Mouse (Mus musculus) MEL (cell line): ENCODE results near the gene Hbq1b. TPM values are rescaled to one million over a fixed set of nuclear protein-coding genes. Genes with fewer than 3 reads are reported as not detected.
A peak's percentile ranks its signal among the peaks of the same experiment; 100 is the strongest.

ENCODE experiments used
- DNase-seq: peaks from one replicate; pipeline ENCODE4 v3.0.0; 2011; ENCODE audit warnings: low read depth, low spot score
- H3K27ac ChIP-seq: 2 replicates; pipeline ENCODE4 v1.5.1; 2012; ENCODE audit warnings: low read depth, mild to moderate bottlenecking, control low read depth, low read length, moderate library complexity; ENCODE audit not compliant: control insufficient read depth
- H3K27me3 ChIP-seq, 2 experiments: fragments of 150-350 bp in 1 of 2; sonication (generic) in 1 of 2; 2 replicates each; pipeline ENCODE4 v1.6.1; 2012; ENCODE audit warnings: low read length in 2 of 2, mild to moderate bottlenecking in 2 of 2, improper control_type of control experiment in 1 of 2, moderate library complexity in 1 of 2; ENCODE audit not compliant: insufficient read depth in 2 of 2, control insufficient read depth in 1 of 2
- H3K36me3 ChIP-seq, 2 experiments: 2 replicates each; pipeline ENCODE4 v1.6.1; 2012 to 2014; ENCODE audit warnings: low read length in 2 of 2, improper control_type of control experiment in 1 of 2, inconsistent platforms in 1 of 2, mild to moderate bottlenecking in 1 of 2; ENCODE audit not compliant: insufficient read depth in 2 of 2, control insufficient read depth in 1 of 2
- H3K4me1 ChIP-seq, 2 experiments: fragments of 150-350 bp in 1 of 2; sonication (generic) in 1 of 2; 2 replicates each; pipeline ENCODE4 v1.6.1; 2012; ENCODE audit warnings: low read length in 2 of 2, improper control_type of control experiment in 1 of 2, mild to moderate bottlenecking in 1 of 2; ENCODE audit not compliant: insufficient read depth in 2 of 2, control insufficient read depth in 1 of 2
- H3K4me3 ChIP-seq, 2 experiments: fragments of 150-350 bp in 1 of 2; sonication (generic) in 1 of 2; 2 replicates each; pipeline ENCODE4 v1.5.1; 2012; ENCODE audit warnings: low read depth in 2 of 2, low read length in 2 of 2, mild to moderate bottlenecking in 2 of 2, moderate library complexity in 2 of 2, control low read depth in 1 of 2, improper control_type of control experiment in 1 of 2; ENCODE audit not compliant: control insufficient read depth in 1 of 2, insufficient read depth in 1 of 2
- H3K79me2 ChIP-seq: 2 replicates; pipeline ENCODE4 v1.6.1; 2012; ENCODE audit warnings: mild to moderate bottlenecking, low read length, moderate library complexity; ENCODE audit not compliant: control insufficient read depth, poor library complexity, insufficient read depth
- H3K9ac ChIP-seq: 2 replicates; pipeline ENCODE4 v1.6.1; 2012; ENCODE audit warnings: low read depth, mild to moderate bottlenecking, control low read depth, low read length, moderate library complexity; ENCODE audit not compliant: control insufficient read depth, poor library complexity, severe bottlenecking
- H3K9me3 ChIP-seq: fragments of 150-350 bp; sonication (generic); replicated peaks from 2 replicates; pipeline ENCODE4 v1.6.1; 2012; ENCODE audit warnings: mild to moderate bottlenecking, low read length, improper control_type of control experiment, moderate library complexity; ENCODE audit not compliant: insufficient read depth
- CTCF ChIP-seq, 3 experiments: IDR thresholded peaks in 2 of 3; conservative IDR thresholded peaks in 1 of 3; 2 replicates each; pipeline ENCODE4 v1.5.1; 2011 to 2012; ENCODE audit warnings: low read length in 3 of 3, low read depth in 2 of 3, mild to moderate bottlenecking in 2 of 3, improper control_type of control experiment in 1 of 3, inconsistent platforms in 1 of 3, mixed read lengths in 1 of 3, moderate library complexity in 1 of 3; ENCODE audit not compliant: control insufficient read depth in 1 of 3, insufficient read depth in 1 of 3, poor library complexity in 1 of 3, severe bottlenecking in 1 of 3
- E2F4 ChIP-seq: IDR thresholded peaks from 2 replicates; pipeline ENCODE4 v1.6.1; 2011; ENCODE audit warnings: low read depth, low read length, improper control_type of control experiment, borderline replicate concordance
- EP300 ChIP-seq, 2 experiments: IDR thresholded peaks; 2 replicates each; pipeline ENCODE4 v1.6.1; 2011; ENCODE audit warnings: improper control_type of control experiment in 2 of 2, low read length in 2 of 2, low read depth in 1 of 2, mild to moderate bottlenecking in 1 of 2
- GATA1 ChIP-seq: IDR thresholded peaks from 2 replicates; pipeline ENCODE4 v1.6.1; 2011; ENCODE audit warnings: low read depth, low read length, improper control_type of control experiment
- HCFC1 ChIP-seq: IDR thresholded peaks from 2 replicates; pipeline ENCODE4 v1.6.1; 2012; ENCODE audit warnings: low read depth, mild to moderate bottlenecking, inconsistent platforms, low read length, improper control_type of control experiment, moderate library complexity
- MAX ChIP-seq: IDR thresholded peaks from 2 replicates; pipeline ENCODE4 v1.6.1; 2011; ENCODE audit warnings: low read length, improper control_type of control experiment
- MYB ChIP-seq: IDR thresholded peaks from 2 replicates; pipeline ENCODE4 v1.6.1; 2011; ENCODE audit warnings: mild to moderate bottlenecking, low read depth, low read length, improper control_type of control experiment
- POLR2A ChIP-seq, 2 experiments: IDR thresholded peaks; 2 replicates each; pipeline ENCODE4 v1.6.1; 2011 to 2012; ENCODE audit warnings: low read length in 2 of 2, mild to moderate bottlenecking in 2 of 2, control low read depth in 1 of 2, improper control_type of control experiment in 1 of 2, low read depth in 1 of 2, moderate library complexity in 1 of 2; ENCODE audit not compliant: control insufficient read depth in 1 of 2, insufficient read depth in 1 of 2, poor library complexity in 1 of 2
- POLR2AphosphoS2 ChIP-seq: IDR thresholded peaks from 2 replicates; pipeline ENCODE4 v1.6.1; 2011; ENCODE audit warnings: low read length, improper control_type of control experiment
- RAD21 ChIP-seq: IDR thresholded peaks from 2 replicates; pipeline ENCODE4 v1.6.1; 2011; ENCODE audit warnings: mild to moderate bottlenecking, low read depth, low read length, improper control_type of control experiment
- SMC3 ChIP-seq: IDR thresholded peaks from 2 replicates; pipeline ENCODE4 v1.6.1; 2011; ENCODE audit warnings: low read depth, low read length, improper control_type of control experiment
- TBP ChIP-seq: IDR thresholded peaks from 2 replicates; pipeline ENCODE4 v1.8.0; 2011; ENCODE audit warnings: low read depth, low read length, improper control_type of control experiment
- TCF12 ChIP-seq: IDR thresholded peaks from 2 replicates; pipeline ENCODE4 v1.6.1; 2014; ENCODE audit warnings: low read depth, mild to moderate bottlenecking, inconsistent platforms, low read length, improper control_type of control experiment, moderate library complexity
- ZC3H11A ChIP-seq: IDR thresholded peaks from 2 replicates; pipeline ENCODE4 v1.6.1; 2012; ENCODE audit warnings: low read depth, mild to moderate bottlenecking, inconsistent platforms, low read length, improper control_type of control experiment
- polyA plus RNA-seq, 2 experiments: library from polyadenylated mRNA; stranded (reverse) in 1 of 2; unstranded in 1 of 2; fragments of >175 nt in 1 of 2; fragments of >200 nt in 1 of 2; gene quantifications; 2 replicates each; pipeline versions ENCODE4 v1.2.1 to v1.2.4; 2012; ENCODE audit warnings: low replicate concordance in 2 of 2, low read depth in 1 of 2; ENCODE audit not compliant: insufficient read length in 2 of 2, insufficient read depth in 1 of 2, missing spikeins in 1 of 2
- total RNA-seq: library from RNA; depleted of rRNA; stranded (reverse); fragments of 300-350 nt; gene quantifications from 2 replicates; pipeline ENCODE4 v1.2.3, GENCODE M21; 2012

Hbq1b gene
- total and polyA plus RNA-seq, 3 experiments, result 2.3 to 6.5 TPM; not detected in 1

DNA sequence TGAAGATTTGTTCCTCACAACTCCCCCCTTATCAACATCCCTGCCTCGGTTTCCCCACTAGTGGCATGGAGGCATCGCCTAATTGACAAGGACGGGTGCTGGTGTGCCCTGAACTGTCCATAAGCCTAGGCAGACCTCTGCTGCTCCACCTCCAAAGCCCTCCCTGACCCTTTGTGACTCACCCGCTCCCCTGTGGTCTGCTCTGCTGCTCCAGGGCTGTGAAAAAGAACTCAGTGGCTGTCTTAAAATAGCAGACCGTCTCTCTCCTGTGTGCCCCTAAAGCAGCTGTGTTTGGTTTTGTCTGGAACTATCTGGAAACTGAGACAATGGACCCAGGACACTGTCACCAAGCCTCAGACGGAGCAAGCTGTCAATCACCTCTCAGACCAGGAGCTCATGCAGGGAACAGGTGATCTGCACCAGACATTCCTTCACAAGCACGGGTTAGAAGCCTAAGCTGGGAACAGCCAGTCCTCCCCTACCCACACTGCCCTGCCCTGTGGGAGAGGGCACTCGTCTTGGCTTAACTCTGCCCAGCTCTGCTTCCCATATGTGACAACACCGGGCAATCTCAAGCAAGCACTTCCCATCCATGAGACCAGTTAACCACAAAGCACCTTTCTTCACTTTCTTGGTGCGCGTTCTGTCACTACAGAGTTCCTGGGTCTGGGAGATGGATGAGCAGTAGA lies 33.9 kb downstream of the Hbq1b start:
- H3K4me1 ChIP-seq, result peaks cover 0 to 4% of the 10 kb centered on the region in 2 experiments; a peak in 2 of 4 replicates
- TF ChIP-seq GATA1, result no peak
- TF ChIP-seq POLR2A (IDR thresholded peaks at IDR 0.05; ENCODE audit: control insufficient read depth in 1 of 2, insufficient read depth in 1 of 2, low read depth in 1 of 2, low read length in 2 of 2, poor library complexity in 1 of 2), result 0 out of 4 replicates have a peak, but pooled peaks of 1 of the 2 experiments have one; percentile 31
- TF ChIP-seq, all 39 proteins: peak for 1
- H3K9me3 ChIP-seq, result no peaks in the 10 kb centered on the region
- 0 out of 2 replicates have a peak overlapping the region, but pooled peaks have one; percentile 1 for H3K9ac ChIP-seq
- peaks cover 0 to 10% of the 10 kb centered on the region in 2 experiments; a peak in 3 of 4 replicates for H3K27me3 ChIP-seq
- no peaks in the 10 kb centered on the region; a peak in 1 of 4 replicates for H3K36me3 ChIP-seq
- no peaks in the 10 kb centered on the region for H3K79me2 ChIP-seq
- H3K4me3 ChIP-seq, result no peak overlapping the region; a peak in 1 of 4 replicates
- no peak for DNase-seq
- H3K27ac ChIP-seq, result no peak overlapping the region

DNA sequence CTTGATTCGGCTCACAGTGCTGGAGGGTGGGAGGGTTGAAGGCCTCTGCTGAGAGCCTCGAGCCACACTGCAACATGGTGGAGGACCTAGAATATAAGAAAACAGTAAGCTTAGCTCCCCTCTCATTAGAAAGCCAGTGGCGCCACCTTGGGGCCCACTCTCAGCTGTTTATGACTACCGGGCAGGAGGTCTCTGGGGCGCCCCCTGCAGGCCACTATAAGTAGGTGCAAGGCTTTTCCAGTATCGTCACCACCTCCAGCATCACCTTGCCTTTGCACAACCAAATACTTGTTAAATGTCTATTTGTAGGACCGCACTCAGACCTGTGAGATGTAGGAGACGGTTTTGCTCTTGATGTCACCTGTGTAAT lies 34.4 kb downstream of the Hbq1b start:
- 0 out of 2 replicates have a peak overlapping the region, but pooled peaks have one; percentile 1 for H3K9ac ChIP-seq
- no peak for TF ChIP-seq TCF12
- no peak for TF ChIP-seq E2F4
- no peak for TF ChIP-seq POLR2AphosphoS2
- TF ChIP-seq SMC3, result peak; percentile 99
- peak in 2 of 3 experiments; percentile 89 to 100 for TF ChIP-seq CTCF (IDR thresholded peaks at IDR 0.05 in 2 of 3, conservative IDR thresholded peaks at IDR 0.05 in 1 of 3; ENCODE audit: control insufficient read depth in 1 of 3, insufficient read depth in 1 of 3, low read depth in 2 of 3, low read length in 3 of 3, poor library complexity in 1 of 3, severe bottlenecking in 1 of 3)
- 0 out of 2 replicates have a peak, but pooled peaks have one; percentile 4 for TF ChIP-seq GATA1
- 0 out of 2 replicates have a peak, but pooled peaks have one; percentile 11 for TF ChIP-seq HCFC1
- TF ChIP-seq ZC3H11A, result peak; percentile 89
- peak; percentile 97 for TF ChIP-seq RAD21
- no peak for TF ChIP-seq MYB
- peak; percentile 36; the same call in 1 of the 2 replicates for TF ChIP-seq MAX
- TF ChIP-seq TBP, result peak; percentile 66; the same call in 1 of the 2 replicates
- TF ChIP-seq EP300 (IDR thresholded peaks at IDR 0.05; ENCODE audit: low read depth in 1 of 2, low read length in 2 of 2), result no peak
- no peaks in the 10 kb centered on the region for H3K79me2 ChIP-seq
- peaks cover 4 to 13% of the 10 kb centered on the region in 2 experiments; a peak in 2 of 4 replicates for H3K27me3 ChIP-seq
- DNase-seq, result peak; percentile 93
- no peak overlapping the region; a peak in 1 of 4 replicates for H3K4me3 ChIP-seq
- no peak overlapping the region for H3K27ac ChIP-seq
- H3K36me3 ChIP-seq, result no peaks in the 10 kb centered on the region; a peak in 1 of 4 replicates
- H3K9me3 ChIP-seq, result no peaks in the 10 kb centered on the region
- peaks cover 0 to 4% of the 10 kb centered on the region in 2 experiments; a peak in 2 of 4 replicates for H3K4me1 ChIP-seq
